Mouse (Mus musculus): ENCODE data around the gene Utp14b. TPM values are rescaled to one million over a fixed set of nuclear protein-coding genes. Genes with fewer than 3 reads are reported as not detected.
A peak's percentile ranks its signal among the peaks of the same experiment; 100 is the strongest.

Gene Utp14b
- polyA plus RNA-seq, 1 experiment from 2014 or later, result 7.6 TPM

GRCm38 (mm10) chr1:78647317-78647885 is 10.4 kb upstream of the Utp14b start:
- H3K4me3 ChIP-seq (ENCODE audit: low read length), result no peak overlapping the region
- no peaks in the 10 kb centered on the region for H3K36me3 ChIP-seq (ENCODE audit: control insufficient read depth, insufficient read depth, low read length)
- H3K27me3 ChIP-seq (ENCODE audit: control insufficient read depth, insufficient read depth, low read length), result no peaks in the 10 kb centered on the region
- 33% methylated on average over 8 of the region's 8 CpGs for WGBS
- H3K9ac ChIP-seq (ENCODE audit: low read depth, low read length), result no peak overlapping the region
- peaks cover 2% of the 10 kb centered on the region; the same call in 1 of the 2 replicates for H3K9me3 ChIP-seq (ENCODE audit: control insufficient read depth, low read length)
- H3K4me1 ChIP-seq (ENCODE audit: control insufficient read depth, insufficient read depth, low read length), result 0 out of 2 replicates have a peak, but pooled peaks cover 5% of the 10 kb centered on the region
- H3K27ac ChIP-seq (ENCODE audit: low read depth, low read length), result no peak overlapping the region
- H3K4me2 ChIP-seq (replicated peaks; ENCODE audit: low read depth, low read length), result no peak overlapping the region
- no peak for ATAC-seq (ENCODE audit: low FRiP score, low TSS enrichment)

DNA sequence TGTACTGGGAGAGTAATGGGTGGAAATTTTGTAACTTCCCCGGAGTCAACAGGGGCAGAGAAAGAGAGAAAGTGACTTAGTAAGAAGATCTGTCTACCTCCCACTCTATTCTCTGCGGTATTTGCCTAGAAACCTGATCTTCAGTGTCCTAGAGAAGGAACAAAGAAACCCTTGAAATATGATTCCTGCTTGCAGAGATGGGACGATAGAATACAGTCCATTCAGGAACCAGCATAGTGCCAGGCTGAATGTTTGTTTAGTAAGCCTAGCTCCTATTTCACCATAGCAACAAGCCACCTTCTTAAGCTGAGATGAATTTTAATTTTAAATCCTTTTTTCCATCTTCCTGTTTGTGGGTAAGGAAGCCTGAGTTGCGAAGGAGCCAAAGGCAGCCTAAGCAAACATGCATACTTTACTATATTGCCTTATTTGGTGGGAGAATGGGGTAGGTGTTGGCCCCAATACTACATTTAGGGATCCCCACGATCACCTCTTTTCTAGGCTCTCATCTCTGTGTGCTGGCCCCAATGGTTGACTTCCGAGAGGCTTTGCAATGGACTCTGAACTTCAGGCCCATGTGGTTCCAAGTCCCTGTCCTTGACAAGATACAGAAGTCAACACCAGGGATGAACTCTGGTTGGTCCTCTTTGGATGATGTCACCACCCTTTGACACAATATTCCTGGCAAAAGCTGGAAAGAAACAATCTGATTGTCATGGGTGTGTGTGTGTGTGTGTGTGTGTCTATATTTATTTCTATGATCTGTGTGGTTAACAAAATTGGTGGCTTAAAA is 8.4 kb upstream of the Utp14b start:
- 0 out of 2 replicates have a peak, but pooled peaks cover 5% of the 10 kb centered on the region for H3K4me1 ChIP-seq (ENCODE audit: control insufficient read depth, insufficient read depth, low read length)
- no peak overlapping the region for H3K4me2 ChIP-seq (replicated peaks; ENCODE audit: low read depth, low read length)
- H3K9ac ChIP-seq (ENCODE audit: low read depth, low read length), result no peak overlapping the region
- no peaks in the 10 kb centered on the region for H3K9me3 ChIP-seq (ENCODE audit: control insufficient read depth, low read length)
- no peaks in the 10 kb centered on the region for H3K27me3 ChIP-seq (ENCODE audit: control insufficient read depth, insufficient read depth, low read length)
- ATAC-seq (ENCODE audit: low FRiP score, low TSS enrichment), result peak; percentile 94
- WGBS, result 19% methylated on average over 6 of the region's 6 CpGs
- H3K36me3 ChIP-seq (ENCODE audit: control insufficient read depth, insufficient read depth, low read length), result no peaks in the 10 kb centered on the region
- H3K27ac ChIP-seq (ENCODE audit: low read depth, low read length), result peak overlapping the region; percentile 71; the same call in 1 of the 2 replicates
- H3K4me3 ChIP-seq (ENCODE audit: low read length), result no peak overlapping the region

GRCm38 (mm10) chr1:78656472-78656871 is 1.4 kb upstream of the Utp14b start:
- 10% methylated on average over 2 of the region's 2 CpGs for WGBS
- H3K4me3 ChIP-seq (ENCODE audit: low read length), result no peak overlapping the region
- no peak for ATAC-seq (ENCODE audit: low FRiP score, low TSS enrichment)
- H3K9ac ChIP-seq (ENCODE audit: low read depth, low read length), result no peak overlapping the region
- no peaks in the 10 kb centered on the region for H3K9me3 ChIP-seq (ENCODE audit: control insufficient read depth, low read length)
- H3K27me3 ChIP-seq (ENCODE audit: control insufficient read depth, insufficient read depth, low read length), result no peaks in the 10 kb centered on the region
- H3K4me2 ChIP-seq (replicated peaks; ENCODE audit: low read depth, low read length), result no peak overlapping the region
- H3K27ac ChIP-seq (ENCODE audit: low read depth, low read length), result 0 out of 2 replicates have a peak overlapping the region, but pooled peaks have one; percentile 30
- H3K36me3 ChIP-seq (ENCODE audit: control insufficient read depth, insufficient read depth, low read length), result no peaks in the 10 kb centered on the region
- peaks cover 24% of the 10 kb centered on the region; the same call in 1 of the 2 replicates for H3K4me1 ChIP-seq (ENCODE audit: control insufficient read depth, insufficient read depth, low read length)

DNA sequence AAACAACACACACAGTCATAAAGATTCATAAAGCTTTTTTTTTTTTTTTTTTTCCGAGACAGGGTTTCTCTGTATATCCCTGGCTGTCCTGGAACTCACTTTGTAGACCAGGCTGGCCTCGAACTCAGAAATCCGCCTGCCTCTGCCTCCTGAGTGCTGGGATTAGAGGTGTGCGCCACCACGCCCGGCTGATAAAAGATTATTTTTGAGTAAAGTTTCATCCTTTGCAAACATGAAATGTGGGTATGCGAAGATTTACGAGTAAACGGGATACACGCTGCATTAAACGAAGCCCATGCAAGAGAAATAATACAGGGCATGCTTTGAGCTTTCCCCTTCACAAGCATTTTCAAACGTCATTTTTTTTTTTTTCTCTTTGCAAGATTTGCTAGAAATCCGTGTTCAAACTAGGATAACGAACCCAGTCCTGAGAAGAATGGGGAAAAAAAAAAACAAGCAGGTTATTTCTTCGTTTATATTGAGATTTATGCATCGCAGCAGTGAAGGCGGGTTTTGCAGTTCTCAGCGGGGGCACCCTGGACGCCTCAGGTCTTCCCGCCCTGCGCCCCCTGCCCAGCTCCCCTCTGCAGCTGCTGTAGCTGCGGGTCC is 713 bp upstream of the Utp14b start:
- H3K27ac ChIP-seq (ENCODE audit: low read depth, low read length), result peak overlapping the region; percentile 47; the same call in 1 of the 2 replicates
- peaks cover 24% of the 10 kb centered on the region; the same call in 1 of the 2 replicates for H3K4me1 ChIP-seq (ENCODE audit: control insufficient read depth, insufficient read depth, low read length)
- peak overlapping the region; percentile 55 for H3K4me2 ChIP-seq (replicated peaks; ENCODE audit: low read depth, low read length)
- H3K4me3 ChIP-seq (ENCODE audit: low read length), result peak overlapping the region; percentile 97
- no peak for ATAC-seq (ENCODE audit: low FRiP score, low TSS enrichment)
- H3K27me3 ChIP-seq (ENCODE audit: control insufficient read depth, insufficient read depth, low read length), result no peaks in the 10 kb centered on the region
- no peaks in the 10 kb centered on the region for H3K9me3 ChIP-seq (ENCODE audit: control insufficient read depth, low read length)
- no peaks in the 10 kb centered on the region for H3K36me3 ChIP-seq (ENCODE audit: control insufficient read depth, insufficient read depth, low read length)
- WGBS, result 28% methylated on average over 22 of the region's 22 CpGs
- peak overlapping the region; percentile 42; the same call in 1 of the 2 replicates for H3K9ac ChIP-seq (ENCODE audit: low read depth, low read length)

DNA sequence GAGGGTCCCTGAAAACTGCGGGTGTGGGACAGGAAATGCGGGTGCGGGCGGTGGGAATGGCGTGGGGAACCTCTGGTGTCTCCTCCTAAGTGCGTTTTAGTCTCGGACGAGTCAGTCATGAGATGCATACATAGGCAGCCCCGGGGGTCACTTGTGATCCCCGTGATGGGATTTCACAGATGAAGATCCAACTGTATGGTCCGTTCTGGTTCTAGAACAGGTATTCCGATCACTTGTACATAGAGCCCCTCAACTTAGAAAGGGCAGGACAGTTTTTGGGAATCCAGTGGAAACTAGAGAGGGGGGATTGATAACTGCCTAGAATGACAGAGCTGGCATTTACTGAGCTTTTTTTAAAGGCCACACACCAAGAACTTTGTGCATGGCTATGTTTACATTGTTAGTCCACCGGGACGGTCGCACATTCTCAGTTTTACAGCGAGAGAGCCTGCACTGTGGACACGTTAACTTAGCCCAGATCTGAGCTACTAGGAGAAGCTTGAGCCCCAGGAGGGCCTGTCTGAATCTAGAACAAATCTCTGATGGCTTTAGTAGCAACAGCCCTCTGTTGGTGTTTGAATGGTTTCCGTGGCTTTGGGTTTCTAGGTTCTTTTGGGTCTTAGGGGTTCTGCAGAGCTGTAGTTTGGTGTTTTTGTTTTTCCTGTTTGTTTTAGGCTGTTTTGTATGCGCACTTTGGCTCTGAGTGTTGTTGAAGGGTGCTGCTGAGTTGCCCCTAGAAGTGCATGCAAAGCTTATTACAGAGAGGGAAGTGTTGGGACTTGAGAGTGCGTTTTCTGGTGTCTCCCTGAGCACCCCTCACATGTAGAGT is 817 bp downstream of the Utp14b start:
- H3K4me1 ChIP-seq (ENCODE audit: control insufficient read depth, insufficient read depth, low read length), result peaks cover 24% of the 10 kb centered on the region; the same call in 1 of the 2 replicates
- no peaks in the 10 kb centered on the region for H3K9me3 ChIP-seq (ENCODE audit: control insufficient read depth, low read length)
- peak overlapping the region; percentile 94 for H3K9ac ChIP-seq (ENCODE audit: low read depth, low read length)
- H3K27ac ChIP-seq (ENCODE audit: low read depth, low read length), result peak overlapping the region; percentile 94
- H3K27me3 ChIP-seq (ENCODE audit: control insufficient read depth, insufficient read depth, low read length), result no peaks in the 10 kb centered on the region
- WGBS, result under 1% methylated on average over 20 of the region's 20 CpGs
- ATAC-seq (ENCODE audit: low FRiP score, low TSS enrichment), result no peak
- H3K4me2 ChIP-seq (replicated peaks; ENCODE audit: low read depth, low read length), result peak overlapping the region; percentile 65
- H3K36me3 ChIP-seq (ENCODE audit: control insufficient read depth, insufficient read depth, low read length), result no peaks in the 10 kb centered on the region
- peak overlapping the region; percentile 97 for H3K4me3 ChIP-seq (ENCODE audit: low read length)

GRCm38 (mm10) chr1:78659270-78659823 is 1.5 kb downstream of the Utp14b start:
- H3K27ac ChIP-seq (ENCODE audit: low read depth, low read length), result peak overlapping the region; percentile 32; the same call in 1 of the 2 replicates
- H3K9me3 ChIP-seq (ENCODE audit: control insufficient read depth, low read length), result no peaks in the 10 kb centered on the region
- no peaks in the 10 kb centered on the region for H3K27me3 ChIP-seq (ENCODE audit: control insufficient read depth, insufficient read depth, low read length)
- H3K4me3 ChIP-seq (ENCODE audit: low read length), result peak overlapping the region; percentile 97
- 39% methylated on average over 4 of the region's 4 CpGs for WGBS
- H3K4me2 ChIP-seq (replicated peaks; ENCODE audit: low read depth, low read length), result peak overlapping the region; percentile 65
- ATAC-seq (ENCODE audit: low FRiP score, low TSS enrichment), result no peak
- peak overlapping the region; percentile 94; the same call in 1 of the 2 replicates for H3K9ac ChIP-seq (ENCODE audit: low read depth, low read length)
- peaks cover 24% of the 10 kb centered on the region; the same call in 1 of the 2 replicates for H3K4me1 ChIP-seq (ENCODE audit: control insufficient read depth, insufficient read depth, low read length)
- H3K36me3 ChIP-seq (ENCODE audit: control insufficient read depth, insufficient read depth, low read length), result peaks cover 2% of the 10 kb centered on the region; the same call in 1 of the 2 replicates

DNA sequence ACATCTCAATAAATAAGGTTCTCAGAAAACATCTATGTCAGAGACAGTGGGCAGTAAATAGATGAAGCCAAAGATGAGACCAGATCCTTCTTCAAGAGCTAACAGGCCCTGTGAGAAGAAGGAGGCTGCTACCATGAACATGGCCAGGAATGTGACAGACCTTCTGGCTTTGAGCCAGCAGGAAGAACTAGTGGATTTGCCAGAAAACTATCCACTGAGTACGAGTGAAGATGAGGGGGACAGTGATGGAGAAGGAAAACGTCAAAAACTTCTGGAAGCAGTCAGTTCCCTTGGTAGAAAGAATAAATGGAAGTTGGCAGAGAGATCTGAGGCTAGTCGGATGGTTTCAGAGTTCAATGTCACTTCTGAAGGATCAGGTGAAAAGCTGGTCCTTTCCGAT is 6.5 kb downstream of the Utp14b start:
- H3K36me3 ChIP-seq (ENCODE audit: control insufficient read depth, insufficient read depth, low read length), result peaks cover 42% of the 10 kb centered on the region

GRCm38 (mm10) chr1:78665954-78666499 is 8.2 kb downstream of the Utp14b start:
- 0 out of 2 replicates have a peak, but pooled peaks cover 3% of the 10 kb centered on the region for H3K4me1 ChIP-seq (ENCODE audit: control insufficient read depth, insufficient read depth, low read length)
- WGBS, result 95% methylated on average over 9 of the region's 9 CpGs
- H3K9ac ChIP-seq (ENCODE audit: low read depth, low read length), result no peak overlapping the region
- no peaks in the 10 kb centered on the region for H3K9me3 ChIP-seq (ENCODE audit: control insufficient read depth, low read length)
- H3K27me3 ChIP-seq (ENCODE audit: control insufficient read depth, insufficient read depth, low read length), result no peaks in the 10 kb centered on the region
- H3K4me3 ChIP-seq (ENCODE audit: low read length), result no peak overlapping the region
- peaks cover 42% of the 10 kb centered on the region for H3K36me3 ChIP-seq (ENCODE audit: control insufficient read depth, insufficient read depth, low read length)
- ATAC-seq (ENCODE audit: low FRiP score, low TSS enrichment), result no peak
- H3K27ac ChIP-seq (ENCODE audit: low read depth, low read length), result no peak overlapping the region
- no peak overlapping the region for H3K4me2 ChIP-seq (replicated peaks; ENCODE audit: low read depth, low read length)

More for the DNA sequence above, 6.5 kb downstream of the Utp14b start:
- H3K27ac ChIP-seq (ENCODE audit: low read depth, low read length), result no peak overlapping the region
- ATAC-seq (ENCODE audit: low FRiP score, low TSS enrichment), result no peak
- no peaks in the 10 kb centered on the region for H3K9me3 ChIP-seq (ENCODE audit: control insufficient read depth, low read length)
- no peak overlapping the region for H3K4me2 ChIP-seq (replicated peaks; ENCODE audit: low read depth, low read length)
- H3K4me3 ChIP-seq (ENCODE audit: low read length), result no peak overlapping the region
- WGBS, result 85% methylated on average over 4 of the region's 4 CpGs
- no peaks in the 10 kb centered on the region for H3K27me3 ChIP-seq (ENCODE audit: control insufficient read depth, insufficient read depth, low read length)
- H3K9ac ChIP-seq (ENCODE audit: low read depth, low read length), result no peak overlapping the region
- H3K4me1 ChIP-seq (ENCODE audit: control insufficient read depth, insufficient read depth, low read length), result peaks cover 14% of the 10 kb centered on the region; the same call in 1 of the 2 replicates
